Mouse (Mus musculus): ENCODE results near the gene Ap3d1.
A peak's percentile ranks its signal among the peaks of the same experiment; 100 is the strongest.

Gene Ap3d1

GRCm38 (mm10) chr10:80665016-80665380 lies 77.1 kb downstream of the Ap3d1 start:
- peak in 1 of 2 experiments; percentile 44 for DNase-seq

DNA sequence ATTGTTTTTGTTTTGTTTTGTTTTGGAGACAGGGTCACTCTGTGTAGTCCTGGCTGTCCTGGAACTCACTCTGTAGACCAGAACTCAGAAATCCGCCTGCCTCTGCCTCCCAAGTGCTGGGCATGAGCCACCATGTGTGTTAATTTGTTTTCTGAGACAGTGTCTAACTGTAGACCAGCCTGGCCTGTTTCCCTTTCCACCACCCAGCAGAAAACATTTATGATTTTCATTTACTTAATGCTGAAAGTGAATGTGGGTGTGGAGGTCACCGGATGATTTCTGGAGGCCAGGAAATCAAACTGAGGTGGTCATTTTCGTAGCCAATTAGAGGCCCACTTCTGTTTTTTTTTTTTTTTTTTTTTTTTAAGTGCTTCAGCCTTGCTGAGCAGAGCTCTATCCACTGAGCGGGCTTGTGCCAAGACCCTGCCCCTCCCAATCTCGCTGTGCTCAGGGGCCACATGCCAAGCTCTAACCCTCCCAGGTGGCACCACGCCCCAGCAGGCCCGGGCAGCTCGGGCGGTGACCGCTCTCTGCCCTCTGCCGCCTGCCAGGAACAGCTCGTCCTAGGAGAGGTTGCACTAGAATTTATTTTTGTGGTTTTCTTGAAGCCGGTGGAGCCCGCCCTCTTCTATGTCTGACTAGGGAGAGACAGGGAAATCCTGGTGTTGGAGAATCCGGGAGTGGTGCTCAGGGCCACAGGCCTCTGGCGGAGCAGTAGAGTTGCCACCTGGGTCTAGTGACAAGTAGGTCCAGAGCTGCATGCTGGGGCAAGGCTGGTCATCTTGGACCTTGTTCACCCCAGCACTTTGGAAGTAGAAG lies 77.7 kb downstream of the Ap3d1 start:
- peak; percentile 72 to 73 for DNase-seq

- DNase-seq = no peak
Measured at GRCm38 (mm10) chr10:80663485-80664196, 78.4 kb downstream of the Ap3d1 start.

DNA sequence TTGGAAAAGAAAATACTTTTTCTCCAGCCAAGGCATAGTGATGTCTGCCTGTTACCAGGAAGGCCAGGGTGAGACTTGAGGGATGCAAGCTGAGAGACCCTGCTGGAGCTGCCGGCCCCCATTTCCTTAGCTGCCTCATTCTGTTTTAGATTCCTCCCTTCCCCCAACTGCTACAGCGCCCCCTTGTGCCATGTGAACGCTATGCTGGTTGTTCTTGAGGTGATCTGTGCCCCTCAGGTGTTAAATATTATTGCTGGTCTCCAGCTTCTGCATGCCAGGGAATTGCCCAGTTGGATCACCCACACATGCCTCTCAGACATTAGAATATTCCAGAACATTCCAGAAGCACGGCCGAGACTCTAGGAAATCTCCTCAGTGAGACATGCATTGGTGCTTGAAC lies 80.9 kb downstream of the Ap3d1 start:
- DNase-seq = peak in 1 of 2 experiments; percentile 56

GRCm38 (mm10) chr10:80659213-80659612 lies 82.9 kb downstream of the Ap3d1 start:
- DNase-seq = peak; percentile 78 to 85

GRCm38 (mm10) chr10:80658841-80659202 lies 83.2 kb downstream of the Ap3d1 start:
- DNase-seq = no peak

DNA sequence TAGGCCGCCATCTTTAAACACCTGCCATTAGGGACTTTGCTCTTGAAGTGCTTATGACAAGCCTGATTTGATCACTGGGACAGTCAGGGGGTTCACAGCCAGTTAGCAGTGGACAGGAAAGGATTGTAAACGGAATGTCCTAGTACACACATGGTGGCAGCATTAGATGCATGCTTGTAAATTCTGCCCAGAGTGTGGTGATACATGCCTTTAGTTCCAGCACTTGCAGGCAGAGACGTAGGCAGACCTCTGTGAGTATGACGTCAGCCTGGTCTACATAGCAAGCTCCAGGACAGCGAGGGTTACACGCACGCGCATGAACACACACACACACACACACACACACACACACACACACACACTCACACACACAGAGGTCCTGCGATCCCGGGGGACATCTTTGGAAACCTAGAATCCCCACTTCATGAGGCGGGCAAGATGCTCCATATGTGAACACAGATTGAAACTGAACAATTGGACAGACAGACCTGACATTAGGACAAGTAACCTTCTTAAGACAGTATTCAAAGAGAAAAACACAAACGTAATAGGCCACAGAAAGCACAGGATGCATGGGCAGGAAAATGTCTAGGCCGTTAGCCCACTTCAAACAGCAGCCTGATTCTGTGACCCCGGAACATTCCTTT lies 83.7 kb downstream of the Ap3d1 start:
- DNase-seq = no peak
